Mouse (Mus musculus): ENCODE data around the gene Sh3gl2.

Sh3gl2 gene

DNA sequence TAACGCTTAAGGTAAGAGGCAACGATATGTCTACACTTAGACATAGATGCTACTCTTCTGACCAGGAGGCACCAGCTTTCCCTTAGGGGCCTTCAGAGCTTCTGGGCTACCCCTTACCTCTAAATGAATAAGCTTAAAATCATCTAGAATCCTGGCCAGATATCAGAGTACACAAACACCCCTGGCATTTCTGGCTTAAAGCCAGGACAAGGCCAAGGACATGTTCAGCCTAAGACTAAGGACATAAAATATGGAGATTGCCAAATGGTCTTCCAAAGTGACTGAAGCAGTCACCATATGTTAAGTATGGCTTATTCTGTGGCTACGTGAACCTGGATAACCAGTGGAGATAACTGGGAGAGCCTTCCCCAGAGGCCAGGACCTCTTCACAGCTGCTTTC is 211.5 kb downstream of the Sh3gl2 start:
- no peak for DNase-seq (ENCODE audit: low spot score in 2 of 2)

DNA sequence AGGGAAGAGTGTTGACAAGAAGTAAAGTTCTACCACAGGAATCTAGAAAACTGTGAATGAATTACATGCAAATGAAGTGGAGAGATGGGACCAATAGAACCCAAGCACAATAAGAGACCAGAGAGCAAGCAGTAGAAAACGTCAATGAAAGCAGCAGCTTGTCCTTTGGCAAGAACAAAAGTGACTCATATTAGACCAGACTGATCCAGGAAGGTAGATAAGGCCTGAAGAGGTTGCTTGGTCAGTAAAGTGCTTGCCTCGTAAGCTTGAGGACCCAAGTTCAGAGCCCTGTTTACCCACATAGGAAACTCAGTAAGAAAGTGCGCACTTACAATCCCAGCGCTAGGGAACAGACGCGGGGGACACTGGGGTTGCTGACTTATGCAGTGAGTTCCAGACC is 215.5 kb downstream of the Sh3gl2 start:
- no peak for DNase-seq (ENCODE audit: low spot score in 2 of 2)

DNA sequence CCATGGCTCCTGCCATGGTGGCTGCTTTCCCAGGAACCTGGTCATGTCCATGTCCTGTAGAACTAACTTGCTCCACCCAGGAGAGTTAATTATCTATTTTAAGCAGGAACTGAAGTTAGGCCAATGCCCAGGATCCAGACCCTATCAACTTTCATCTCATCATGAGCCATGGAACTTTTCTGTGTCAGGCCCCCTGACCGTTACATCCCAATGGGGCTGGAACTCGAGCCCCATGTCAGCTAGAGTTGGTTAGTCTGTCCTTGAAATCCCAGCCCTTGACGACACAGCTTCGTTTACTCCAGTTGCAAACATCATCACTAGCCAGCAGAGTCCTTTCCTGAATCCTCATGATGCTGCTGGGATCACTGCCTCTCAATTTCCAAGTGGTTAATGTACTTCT is 221.3 kb downstream of the Sh3gl2 start:
- DNase-seq (ENCODE audit: low spot score in 2 of 2), result no peak

- no peak for DNase-seq (ENCODE audit: low spot score in 2 of 2)
Measured at GRCm38 (mm10) chr4:85432786-85433185, 227.9 kb downstream of the Sh3gl2 start.

DNA sequence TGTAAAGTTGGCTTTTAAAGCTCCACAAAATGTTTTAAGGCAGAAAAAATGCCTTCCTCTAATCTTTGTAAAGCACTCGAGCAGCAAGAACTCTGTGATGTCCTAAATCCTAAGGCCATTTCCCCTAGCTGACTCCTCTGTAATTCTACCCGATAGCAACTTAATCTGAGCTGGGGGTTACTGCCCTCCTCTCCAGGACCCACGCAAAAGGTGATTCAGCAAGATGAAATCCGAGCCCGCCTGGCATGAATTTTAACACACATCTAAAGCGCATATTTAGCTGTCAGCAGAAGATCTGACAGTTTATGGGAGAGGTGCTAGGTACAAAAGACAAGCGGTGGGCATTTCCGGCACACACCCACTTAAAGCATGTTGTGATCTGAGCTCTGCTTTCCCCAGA is 229.8 kb downstream of the Sh3gl2 start:
- no peak for DNase-seq (ENCODE audit: low spot score in 2 of 2)

- DNase-seq (ENCODE audit: low spot score in 2 of 2), result no peak
Measured at GRCm38 (mm10) chr4:85438813-85439212, 233.9 kb downstream of the Sh3gl2 start.

DNA sequence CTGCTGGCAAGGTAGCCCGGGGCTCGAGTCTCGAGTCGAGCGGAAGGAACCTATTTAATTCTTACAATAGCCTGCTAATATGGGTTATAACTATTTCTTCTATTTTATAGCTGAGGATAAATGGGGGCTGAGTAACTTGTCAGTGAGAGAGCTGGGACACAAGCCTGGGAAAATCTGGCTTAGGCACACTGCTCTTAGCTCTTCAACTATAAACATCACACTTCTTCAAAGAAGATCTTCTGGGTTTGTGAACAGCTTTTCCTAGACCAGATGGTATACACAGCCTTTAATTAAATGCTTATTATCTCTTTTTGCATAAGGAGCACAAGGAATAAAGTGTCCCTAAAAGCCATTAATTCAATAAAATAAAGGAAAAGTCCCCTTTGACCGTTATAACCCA is 278.7 kb downstream of the Sh3gl2 start:
- no peak for DNase-seq (ENCODE audit: low spot score in 2 of 2)

- DNase-seq (ENCODE audit: low spot score in 2 of 2), result no peak
Measured at GRCm38 (mm10) chr4:85486316-85486946, 281.5 kb downstream of the Sh3gl2 start.

GRCm38 (mm10) chr4:85505718-85506117 is 300.8 kb downstream of the Sh3gl2 start:
- no peak for DNase-seq (ENCODE audit: low spot score in 2 of 2)

DNA sequence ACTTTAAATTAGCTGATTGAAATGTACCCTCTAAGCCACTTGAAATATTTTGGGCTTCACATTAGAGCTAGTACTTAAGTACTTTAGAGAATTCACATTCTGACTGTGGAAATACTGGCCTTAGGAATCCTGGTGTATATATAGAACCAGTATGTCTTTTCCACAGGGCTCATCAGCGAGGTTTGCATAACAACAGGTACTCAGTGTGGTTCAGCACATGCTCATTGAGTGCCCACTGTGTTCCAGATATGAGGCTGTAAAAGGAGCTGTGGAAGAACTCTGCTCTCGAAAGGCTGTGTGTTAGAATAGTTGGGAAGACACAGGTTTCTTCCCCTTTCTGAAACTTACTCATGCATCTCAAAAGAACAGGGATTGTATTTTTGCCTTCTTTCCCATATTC is 302.1 kb downstream of the Sh3gl2 start:
- no peak for DNase-seq (ENCODE audit: low spot score in 2 of 2)

DNA sequence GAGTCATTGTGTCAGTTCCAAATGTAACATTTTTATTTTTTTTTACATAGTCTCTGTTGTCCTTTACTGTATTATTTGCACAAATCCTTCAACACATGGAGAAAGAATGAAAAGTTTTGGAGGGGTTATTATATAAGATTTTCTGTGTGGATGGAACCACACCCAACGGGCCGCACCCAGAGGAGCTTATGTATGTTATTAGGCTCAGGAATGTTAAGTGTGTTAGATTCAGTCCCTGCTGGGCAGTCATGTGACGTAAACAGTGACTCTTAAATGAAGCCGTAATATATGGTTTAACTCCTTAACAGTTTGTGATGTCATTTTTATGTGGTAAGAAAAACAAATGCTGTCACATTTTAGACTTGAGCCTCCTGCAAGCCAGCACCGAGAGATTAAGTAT is 302.6 kb downstream of the Sh3gl2 start:
- DNase-seq (ENCODE audit: low spot score in 2 of 2), result no peak

DNA sequence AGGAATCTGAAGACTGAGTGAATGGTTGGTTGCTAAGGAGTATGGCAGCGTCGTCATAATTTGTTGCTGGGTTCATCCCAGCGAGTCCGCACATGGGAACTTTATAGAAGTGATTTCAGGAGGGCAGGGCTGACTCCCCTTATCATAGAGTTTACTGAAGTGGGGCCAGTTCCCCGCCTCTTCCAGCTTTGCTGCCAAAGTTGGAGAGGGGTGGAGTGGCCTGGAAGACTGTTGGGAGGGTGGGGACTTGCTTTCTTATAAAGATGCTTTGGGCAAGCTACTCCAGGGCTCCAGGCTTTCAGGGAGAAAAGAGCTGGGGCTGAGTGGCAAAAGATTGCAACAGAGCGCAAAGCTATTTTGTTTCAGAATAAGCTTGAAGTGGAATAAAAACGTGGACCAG is 308.4 kb downstream of the Sh3gl2 start:
- DNase-seq (ENCODE audit: low spot score in 2 of 2), result peak; percentile 51 to 69

DNA sequence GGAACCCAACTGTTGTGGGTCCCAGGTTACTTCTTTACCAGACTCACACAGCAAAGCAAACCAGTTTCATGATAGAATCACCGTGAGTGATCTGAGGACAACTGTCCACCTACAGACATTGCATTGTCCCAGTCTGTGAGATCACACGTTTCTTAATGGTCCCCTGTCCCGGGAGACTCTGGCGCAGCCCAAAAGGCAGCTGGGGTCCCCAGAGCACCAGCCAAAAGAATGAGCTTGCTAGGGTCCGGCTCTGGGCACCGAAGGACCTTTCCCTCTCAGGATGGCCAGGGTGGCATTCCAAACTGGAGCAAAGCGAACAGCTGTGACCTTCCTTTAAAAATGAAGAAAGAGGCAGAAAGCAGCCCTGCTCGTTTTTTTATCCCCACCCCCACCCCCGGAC is 308.9 kb downstream of the Sh3gl2 start, which contains the start of gene Adamtsl1:
Adamtsl1 (plus strand) TSS at position 381 of the 400 bp plus-strand sequence.
- DNase-seq (ENCODE audit: low spot score in 2 of 2), result no peak

- DNase-seq (ENCODE audit: low spot score in 2 of 2), result peak; percentile 56 to 64
Measured at GRCm38 (mm10) chr4:85514205-85514681, 309.3 kb downstream of the Sh3gl2 start.

DNA sequence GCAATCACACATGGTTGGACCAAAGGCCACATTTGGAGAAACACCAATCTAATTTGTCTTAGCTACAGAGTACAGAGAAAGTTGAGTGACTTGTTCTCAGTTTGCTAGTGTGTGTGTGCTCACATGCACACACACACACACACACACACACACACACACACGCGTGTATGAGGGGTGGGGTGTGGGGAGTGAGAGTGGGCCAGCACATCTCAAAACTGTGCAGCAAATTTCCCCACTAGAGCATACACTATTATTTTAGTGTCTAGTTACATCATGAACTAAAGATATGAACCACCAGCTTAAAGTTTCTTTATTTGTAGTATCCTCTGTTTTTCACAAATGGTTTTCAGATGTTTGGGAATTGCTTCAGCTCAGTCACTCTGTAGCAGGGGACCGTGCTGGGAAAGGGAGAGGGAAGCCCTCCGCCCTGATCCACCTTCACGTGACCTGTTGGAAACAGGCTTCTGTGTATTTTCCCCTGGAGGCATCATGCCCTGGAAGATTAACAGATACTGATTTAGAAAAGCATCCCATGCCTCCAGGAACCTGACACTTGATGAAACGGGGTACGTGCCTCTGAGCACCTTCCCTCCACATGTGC is 322.1 kb downstream of the Sh3gl2 start:
- no peak for DNase-seq (ENCODE audit: low spot score in 2 of 2)

DNA sequence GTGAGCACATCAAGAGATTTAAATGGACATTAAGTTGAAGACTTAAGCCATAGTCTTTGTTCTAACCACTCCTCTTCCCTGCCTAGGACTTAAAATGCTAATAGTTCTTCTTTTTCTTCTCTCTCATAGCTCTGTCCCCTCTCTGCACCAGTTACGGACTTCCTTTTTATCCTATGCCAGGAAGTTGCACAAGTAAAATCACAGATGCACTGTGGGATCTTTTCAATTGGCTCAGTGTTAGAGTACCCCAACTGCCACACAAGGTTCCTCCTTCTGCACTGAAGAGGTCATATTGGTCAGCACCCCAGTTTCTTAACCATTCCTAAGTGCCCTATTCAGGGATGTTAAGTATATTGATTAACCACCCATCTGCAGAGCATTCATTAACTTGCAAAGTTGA is 324.9 kb downstream of the Sh3gl2 start:
- no peak for DNase-seq (ENCODE audit: low spot score in 2 of 2)

GRCm38 (mm10) chr4:85539677-85540076 is 334.8 kb downstream of the Sh3gl2 start:
- DNase-seq (ENCODE audit: low spot score in 2 of 2), result no peak

- DNase-seq (ENCODE audit: low spot score in 2 of 2), result no peak
Measured at GRCm38 (mm10) chr4:85543221-85543620, 338.3 kb downstream of the Sh3gl2 start.

DNA sequence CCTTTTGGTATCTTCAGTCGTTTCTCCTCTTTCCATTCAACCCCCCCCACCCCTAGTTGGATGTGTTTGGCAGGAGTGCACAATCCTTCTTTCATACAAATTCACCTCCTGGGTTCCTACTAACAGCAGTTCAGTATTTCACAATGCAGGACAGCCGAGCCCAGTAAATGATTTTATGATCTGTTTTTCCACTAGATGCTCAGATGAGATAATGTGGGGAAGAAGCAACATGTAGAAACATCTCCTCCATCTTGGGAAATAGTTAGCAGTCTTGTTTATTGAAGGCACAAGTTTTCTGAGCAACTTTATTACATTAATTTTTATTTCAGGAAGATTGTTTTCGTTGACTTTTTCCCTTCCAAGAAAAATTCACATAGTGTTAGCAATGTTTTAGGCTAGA is 349.8 kb downstream of the Sh3gl2 start:
- DNase-seq (ENCODE audit: low spot score in 2 of 2), result no peak

GRCm38 (mm10) chr4:85559753-85560152 is 354.8 kb downstream of the Sh3gl2 start:
- DNase-seq (ENCODE audit: low spot score in 2 of 2), result no peak

DNA sequence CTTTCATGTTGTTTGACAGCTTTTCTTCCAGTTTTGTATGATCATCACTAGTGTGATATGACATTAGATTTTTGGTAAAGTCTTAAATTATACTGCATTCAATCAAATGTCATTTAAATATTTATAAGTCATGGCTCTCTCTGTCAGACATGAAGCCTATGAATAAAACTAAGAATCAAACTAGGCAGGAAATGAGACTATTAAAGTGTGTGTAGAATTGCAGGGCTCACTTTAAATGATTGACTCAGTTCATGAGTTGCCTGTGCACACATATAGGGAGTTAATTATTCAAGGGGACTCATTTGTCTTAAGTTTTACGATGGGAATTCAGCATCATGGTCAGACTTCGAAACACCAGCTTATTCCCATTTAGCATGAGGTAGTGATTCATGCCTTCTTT is 380.5 kb downstream of the Sh3gl2 start:
- DNase-seq (ENCODE audit: low spot score in 2 of 2), result no peak

DNA sequence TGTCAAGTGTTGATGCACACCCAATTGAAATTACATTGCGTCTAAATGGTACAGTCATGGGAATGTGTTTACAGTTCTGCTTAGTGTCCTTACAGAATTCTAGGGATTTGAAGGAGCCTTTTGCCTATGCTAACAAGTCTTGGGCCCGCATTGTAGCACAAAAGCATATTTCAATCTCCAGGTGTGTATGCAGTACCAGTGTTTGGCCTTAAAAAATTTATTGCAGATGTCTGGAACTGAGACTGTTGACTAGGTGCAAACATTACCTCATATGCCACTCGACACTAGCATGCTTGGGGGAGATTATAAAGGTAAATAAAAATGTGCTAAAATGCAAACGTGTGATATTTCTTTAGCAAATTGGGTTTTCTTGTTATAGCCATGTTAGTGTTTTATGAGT is 384.0 kb downstream of the Sh3gl2 start:
- DNase-seq (ENCODE audit: low spot score in 2 of 2), result no peak

DNA sequence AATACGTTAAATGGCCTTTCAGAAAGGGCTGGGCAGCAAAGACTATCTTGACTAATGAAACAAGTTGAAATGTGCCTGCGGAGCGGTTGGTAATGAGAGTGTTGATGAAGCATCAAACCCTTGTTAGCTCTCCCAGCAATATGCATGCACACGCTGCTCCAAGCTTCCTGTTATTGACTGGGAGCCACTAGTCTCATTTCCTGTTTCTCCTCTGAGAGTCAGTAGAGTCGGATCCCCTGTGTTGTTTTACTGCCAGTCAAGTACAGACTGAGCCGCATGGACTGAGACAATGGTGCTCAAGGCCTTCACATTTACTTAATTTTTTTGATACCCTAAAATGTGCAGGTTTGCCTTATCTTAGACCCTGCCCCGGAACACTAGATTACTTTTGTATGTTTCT is 386.1 kb downstream of the Sh3gl2 start:
- no peak for DNase-seq (ENCODE audit: low spot score in 2 of 2)

DNA sequence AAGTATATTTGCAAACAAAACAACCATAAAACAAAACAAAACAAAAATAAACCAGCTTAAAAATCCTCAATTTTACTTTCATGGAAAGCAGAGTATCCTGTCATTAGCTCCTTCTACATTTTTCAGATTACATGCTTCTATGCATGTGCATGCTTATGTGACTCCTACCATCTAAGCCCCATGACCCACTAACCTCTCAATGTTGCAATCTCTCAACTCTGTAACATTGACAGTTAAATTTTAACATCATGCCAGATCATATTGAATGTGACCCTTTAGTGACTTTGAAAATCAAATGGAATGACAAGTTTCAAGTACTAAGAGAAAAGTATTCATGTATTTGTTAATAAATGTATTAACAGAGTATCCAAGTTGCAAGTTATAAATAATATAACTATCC is 389.2 kb downstream of the Sh3gl2 start:
- DNase-seq (ENCODE audit: low spot score in 2 of 2), result no peak
